Mouse (Mus musculus) layer of hippocampus, postnatal 36 days (tissue): ENCODE results near the gene Ntn3. TPM values are rescaled to one million over a fixed set of nuclear protein-coding genes. Genes with fewer than 3 reads are reported as not detected.

ENCODE experiments used
- DNase-seq, 2 experiments: peaks; one replicate each; pipeline ENCODE4 v3.0.0; 2022
- total RNA-seq, 2 experiments: library from RNA; stranded (reverse); gene quantifications; 2 replicates each; pipeline ENCODE4 v1.2.3; 2021

Gene Ntn3
- total RNA-seq = 1 to 10 TPM; 8.0 to 9.9 TPM

DNA sequence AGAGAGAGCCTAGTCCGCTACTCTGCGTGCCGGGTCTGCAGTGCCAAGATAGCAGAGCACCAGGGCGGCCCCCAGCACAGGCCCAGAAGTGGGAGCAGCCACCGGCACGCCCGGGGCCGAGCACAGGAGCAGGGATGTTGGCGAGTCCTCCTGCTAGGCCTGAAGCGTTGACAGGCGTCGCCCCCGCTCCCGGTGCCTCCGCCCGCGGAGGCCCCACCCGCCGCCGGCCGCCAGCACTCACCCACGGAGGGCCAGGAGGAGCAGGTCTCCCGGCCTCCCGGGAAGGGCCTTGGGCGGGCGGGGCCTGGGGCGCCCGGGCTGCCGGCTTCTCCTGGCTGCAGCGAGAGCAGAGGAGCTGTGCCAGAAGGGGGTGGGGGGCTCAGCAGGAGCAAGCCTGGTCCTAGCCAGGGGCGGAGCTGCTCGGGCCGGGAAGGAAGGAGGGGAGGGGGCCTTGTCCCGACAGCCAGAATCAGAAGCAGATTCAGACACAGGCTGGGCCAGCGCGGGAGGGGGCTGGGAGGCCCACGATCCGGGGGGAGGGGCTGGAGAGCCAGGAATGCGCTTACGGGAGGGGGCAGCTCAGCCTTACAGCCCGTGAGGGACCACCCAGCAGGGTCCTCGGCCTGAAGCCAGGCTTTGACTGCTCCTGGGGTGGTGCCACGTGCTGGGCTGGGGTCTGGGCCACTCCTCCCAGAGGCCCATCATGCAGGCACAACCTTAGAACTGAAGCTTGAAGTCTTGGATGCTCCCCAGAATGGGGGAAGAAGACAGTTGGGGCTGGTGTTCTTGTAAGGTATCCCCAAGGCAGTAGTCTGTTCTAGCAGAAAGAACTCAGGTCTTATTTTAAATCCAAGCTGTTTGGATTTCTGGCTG lies at the start of gene Ntn3:
Gene Ntn3 (minus strand): TSS at position 489 of the 873 bp plus-strand sequence.
- DNase-seq = peak in 1 of 2 experiments; percentile 49

DNA sequence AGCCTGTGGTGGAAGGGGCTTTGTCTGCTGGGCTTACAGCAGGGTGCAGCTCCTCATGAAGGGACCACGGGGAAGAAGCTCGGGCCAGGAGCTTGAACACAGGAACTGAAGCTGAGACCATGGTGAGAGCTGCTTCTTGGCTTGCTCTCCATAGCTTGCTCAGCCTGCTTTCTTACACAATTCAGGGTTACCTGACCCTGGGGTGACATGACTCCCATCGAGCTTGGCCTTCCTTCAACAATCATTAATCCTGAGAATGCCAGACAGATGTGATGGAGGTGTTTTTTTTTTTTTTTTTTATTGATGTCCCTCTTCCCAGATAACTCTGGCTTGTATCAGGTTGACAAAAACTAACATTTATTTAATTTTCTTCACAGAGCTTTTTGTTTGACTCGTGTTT lies 49.6 kb upstream of the Ntn3 start:
- DNase-seq = no peak

DNA sequence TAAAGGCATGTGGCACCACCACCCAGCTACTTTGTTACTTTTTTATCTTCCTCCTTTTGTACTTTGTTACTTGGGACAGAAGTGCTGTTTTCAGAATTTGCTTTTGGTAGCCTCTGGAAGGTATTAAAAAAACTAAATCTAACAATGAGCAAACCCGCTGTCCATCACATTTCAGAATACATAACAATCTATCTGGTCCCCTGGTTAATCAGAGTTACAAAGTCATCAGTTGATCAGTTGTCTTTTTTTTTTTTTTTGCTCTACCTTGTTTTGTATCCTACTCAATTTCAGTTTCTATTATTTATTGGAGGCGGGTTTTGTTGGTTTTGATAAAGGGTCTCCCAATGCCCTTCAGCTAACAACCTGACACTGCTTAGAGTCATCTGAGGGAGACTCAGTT lies 43.0 kb upstream of the Ntn3 start:
- DNase-seq = no peak

DNA sequence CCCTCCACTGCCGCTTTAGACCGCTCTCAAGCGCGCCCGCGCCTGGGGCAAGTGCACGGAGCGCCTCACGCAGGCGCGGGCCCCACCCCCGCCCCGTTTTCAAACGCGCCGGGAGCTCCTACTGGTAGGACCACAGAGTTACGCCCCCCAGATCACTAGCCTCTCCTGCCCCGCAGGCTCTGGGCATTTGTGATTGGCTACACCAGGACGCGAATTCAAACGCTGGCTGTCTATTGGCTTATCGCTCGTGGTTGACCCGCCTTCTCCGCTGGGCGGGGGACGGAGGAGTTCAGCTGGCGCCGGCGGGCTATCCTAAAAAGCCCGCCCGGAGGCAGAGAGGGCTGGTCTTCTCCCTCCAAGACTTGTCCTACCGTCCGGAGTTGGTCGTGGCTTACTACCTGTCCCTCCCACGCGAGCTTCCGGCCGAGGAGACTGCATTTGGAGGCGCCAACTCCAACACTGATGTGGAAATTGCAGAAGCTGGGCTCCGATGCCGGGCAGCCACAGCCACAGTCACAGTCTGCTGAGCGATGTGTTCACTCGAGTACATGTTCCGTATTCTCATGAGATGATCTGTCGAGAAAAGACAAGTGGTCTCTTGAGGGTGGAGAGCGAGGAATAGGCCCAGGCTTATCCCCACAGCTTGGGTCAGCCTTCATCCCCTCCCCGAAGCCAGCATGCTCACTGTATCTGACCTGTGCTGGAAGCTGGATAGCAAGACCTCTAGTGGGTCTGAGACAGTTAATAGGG lies 42.2 kb upstream of the Ntn3 start, which contains the start of gene Ccnf:
Gene Ccnf (minus strand): TSS at position 165 of the 750 bp plus-strand sequence.
- peak; percentile 96 for DNase-seq

DNA sequence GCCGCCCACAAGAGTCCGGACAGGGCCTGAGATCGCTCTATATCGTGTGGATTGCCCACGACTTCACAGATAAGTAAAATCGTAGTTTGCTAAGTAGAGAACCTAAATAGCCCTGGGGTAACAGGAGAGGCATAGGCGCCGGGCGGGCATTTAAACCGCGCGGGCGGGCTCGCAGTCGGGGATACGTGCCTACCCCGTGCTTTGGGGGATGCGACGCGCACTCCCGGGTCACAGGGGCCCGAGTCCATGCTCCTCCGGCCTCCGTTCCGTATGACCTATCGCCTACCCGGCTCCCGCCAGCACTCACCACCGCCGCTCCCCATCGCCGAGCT lies 41.6 kb upstream of the Ntn3 start:
- DNase-seq = no peak

DNA sequence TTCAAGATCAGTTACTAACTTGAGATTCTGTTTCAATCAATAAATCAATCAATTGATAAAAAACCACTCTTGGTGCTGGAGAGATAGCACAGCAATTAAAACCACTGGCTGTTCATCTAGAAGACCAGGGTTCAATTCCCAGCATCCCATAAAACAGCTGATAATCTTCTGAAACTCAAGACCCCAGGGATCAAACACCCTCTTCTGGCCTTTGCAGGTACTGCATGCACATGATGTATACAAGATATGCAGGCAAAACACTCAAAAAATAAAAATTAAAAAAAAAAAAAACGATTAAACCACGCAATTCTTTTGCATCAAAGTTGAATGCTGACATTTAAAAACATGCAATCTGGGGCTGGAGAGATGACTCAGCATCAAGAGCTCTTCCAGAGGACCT lies 39.3 kb upstream of the Ntn3 start:
- DNase-seq = no peak

DNA sequence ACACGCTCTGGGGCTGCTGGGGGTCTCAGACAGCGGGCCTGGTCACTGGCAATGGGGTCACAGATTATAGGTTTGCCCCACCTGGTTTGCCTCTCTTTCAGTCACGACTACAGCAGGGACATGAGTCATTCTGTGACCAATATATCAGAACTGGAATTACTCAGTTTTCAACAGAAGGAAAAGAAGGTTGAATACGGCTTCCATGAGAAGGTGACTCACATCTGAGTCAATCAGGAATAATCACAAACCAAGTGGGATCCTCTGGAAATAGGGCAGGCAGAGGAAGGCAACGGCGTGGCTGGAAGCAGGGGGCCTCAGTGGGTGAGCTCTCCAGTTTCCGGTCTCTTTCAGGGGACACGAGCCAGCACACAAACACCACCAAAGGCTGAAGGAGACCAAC lies 34.7 kb upstream of the Ntn3 start:
- no peak for DNase-seq

DNA sequence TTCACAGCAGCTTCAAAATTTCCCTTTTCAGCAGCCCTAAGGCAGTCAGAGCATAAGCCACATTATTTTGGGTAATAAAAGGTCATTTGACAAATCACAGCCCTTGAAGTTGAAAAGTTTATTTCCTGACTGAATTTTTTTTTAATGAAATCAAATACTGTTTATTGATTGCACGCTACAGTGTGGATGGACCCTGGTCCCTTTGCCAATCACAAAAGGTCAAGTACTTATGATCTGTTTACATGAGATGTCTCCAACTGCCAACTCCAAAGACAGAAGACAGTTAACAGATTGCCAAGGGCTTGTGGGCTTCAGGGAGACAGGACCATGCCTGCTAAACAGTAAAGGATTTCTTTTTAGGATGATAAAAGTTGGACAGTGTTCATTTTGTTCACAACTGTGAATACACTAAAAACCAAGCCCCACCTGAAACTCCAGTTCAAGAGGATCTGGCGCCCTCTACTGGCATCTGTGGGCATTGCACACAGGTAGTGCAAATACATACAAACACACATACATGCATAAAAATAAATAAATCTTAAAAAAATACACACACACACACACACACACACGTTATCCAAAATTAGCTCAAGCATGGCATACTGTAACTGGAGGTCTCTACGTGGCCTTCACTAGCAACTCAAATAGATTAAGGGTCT lies 34.1 kb upstream of the Ntn3 start:
- DNase-seq = no peak

DNA sequence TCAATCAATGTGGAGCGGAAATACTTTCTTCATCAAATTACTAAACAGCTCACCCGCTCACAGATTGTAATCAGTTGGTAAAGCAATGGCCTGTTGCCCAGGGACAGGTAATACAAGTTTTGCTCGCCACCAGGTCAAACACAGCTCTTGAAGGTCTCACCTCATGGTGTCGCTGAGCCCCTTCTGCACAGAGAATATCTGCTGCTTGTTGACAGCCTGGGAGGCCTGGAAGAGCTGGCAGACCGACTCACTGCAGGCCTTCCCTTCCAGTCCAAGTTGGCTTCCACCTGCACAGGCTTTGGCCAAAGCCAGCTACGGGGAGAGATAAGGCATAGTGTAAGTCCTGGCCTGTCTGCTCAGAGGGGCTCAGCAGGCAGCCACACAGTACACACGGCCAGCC lies 27.6 kb upstream of the Ntn3 start:
- no peak for DNase-seq

DNA sequence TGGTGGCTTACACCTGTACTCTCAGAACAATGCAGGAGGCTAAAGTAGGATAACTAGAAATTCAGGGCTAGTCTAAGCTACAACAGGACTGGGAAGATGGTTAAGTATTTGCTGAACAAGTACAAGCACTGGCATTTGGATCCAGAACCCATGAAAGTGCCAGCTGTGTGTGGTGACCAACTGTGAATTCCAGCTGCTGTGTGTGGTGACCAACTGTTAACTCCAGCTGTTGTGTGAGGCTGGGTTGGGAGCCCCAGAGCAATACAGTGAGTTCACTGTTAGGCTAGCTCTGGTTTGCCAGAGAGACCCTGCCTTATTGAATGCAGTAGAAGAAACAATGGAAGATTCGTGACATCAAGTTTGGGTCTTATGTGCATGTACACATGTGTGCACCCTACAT lies 27.1 kb upstream of the Ntn3 start:
- DNase-seq = no peak

DNA sequence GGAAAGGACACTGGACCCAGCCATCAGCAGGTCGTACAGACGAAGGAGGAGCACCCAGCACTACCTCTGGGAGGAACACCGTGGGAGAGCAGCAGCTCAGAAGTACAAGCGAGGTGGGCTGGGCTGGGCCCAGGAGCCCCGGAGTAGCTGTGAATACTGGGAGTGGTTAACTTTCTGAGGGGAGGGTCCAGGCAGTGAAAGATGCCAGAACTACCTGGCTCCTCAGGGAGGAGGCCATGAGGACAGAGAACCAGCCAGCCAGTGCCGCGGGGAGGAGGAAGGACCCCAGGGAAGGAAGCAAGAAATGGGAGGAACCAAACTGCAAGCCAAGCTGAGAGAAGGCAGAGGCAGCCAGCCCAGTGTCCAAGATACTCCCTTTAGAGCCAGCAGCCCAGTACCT lies 18.6 kb upstream of the Ntn3 start:
- no peak for DNase-seq

DNA sequence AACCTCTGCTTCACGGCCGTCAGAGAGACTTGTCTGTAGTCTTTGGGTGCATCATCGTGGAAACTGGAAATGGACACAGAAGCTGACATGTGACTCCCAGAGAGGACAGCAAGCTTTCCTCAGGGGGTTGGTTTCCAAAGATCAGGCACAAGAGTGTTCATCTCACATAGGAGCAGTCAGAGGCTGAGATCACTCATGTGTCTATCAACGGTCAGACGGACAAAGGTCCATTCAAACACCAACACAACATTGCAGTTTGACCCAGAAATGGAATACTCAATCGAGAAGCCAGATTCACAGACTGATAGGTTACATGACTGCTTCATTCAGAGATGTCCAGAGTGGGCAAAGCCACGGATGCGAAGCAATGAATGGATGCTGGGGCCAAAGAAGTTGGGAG lies 17.4 kb upstream of the Ntn3 start:
- DNase-seq = no peak

DNA sequence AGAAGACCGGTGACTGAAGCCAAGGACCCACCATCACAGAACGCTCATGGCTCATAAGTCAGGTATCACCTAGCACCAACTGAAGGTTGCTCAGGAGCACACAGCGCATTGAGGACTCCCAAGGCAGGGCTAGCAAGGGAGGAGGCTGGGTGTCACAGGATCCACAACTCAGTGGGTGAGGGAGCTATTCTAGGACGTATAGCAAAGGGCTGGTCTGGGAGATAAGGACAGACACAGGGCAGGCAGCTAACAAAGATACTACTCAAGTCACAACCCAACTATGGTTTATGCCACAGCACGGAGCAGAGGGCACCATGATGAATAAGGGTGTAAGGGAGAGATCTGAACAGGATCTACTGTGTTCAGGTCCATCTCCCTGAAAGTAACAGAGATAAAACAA lies 16.5 kb upstream of the Ntn3 start:
- no peak for DNase-seq

DNA sequence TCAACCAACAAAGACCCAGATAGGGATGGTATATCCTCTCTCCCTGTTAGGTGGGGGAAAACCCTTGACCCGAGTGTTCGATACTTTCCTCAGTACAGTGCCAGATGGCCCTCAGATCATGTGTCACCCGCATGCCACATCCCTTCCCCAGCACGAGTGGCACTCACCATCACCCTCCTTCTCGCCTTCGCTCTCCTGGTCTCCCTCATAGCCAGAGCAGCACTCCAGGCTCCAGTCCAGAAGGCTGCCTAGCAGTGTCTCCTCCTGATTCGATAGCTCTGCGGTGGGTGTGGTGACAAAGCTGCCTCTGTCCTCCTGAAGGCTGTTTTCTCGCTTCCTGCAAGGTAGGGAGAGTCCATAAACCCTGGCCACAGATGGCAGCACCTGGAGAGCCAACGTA lies 15.4 kb upstream of the Ntn3 start:
- no peak for DNase-seq

DNA sequence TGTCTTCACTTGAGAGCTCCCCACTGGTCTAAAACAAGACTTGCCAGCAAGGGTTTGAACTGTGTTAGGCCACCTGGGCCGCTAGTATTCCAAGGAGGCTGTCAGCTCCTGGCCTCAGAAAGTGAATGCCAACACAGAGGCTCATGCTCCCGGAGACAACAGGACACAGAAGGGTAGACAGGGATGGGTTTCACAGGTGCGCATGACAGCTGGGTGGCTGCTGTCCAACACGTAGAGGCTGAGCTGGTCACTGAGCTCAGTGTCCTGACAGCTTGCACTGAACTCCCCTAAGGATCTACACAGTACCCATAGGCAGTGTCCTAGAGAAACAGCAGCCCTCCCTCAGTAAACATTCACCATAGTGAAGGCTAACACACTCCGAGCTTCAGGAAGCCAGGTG lies 14.2 kb upstream of the Ntn3 start:
- DNase-seq = no peak

DNA sequence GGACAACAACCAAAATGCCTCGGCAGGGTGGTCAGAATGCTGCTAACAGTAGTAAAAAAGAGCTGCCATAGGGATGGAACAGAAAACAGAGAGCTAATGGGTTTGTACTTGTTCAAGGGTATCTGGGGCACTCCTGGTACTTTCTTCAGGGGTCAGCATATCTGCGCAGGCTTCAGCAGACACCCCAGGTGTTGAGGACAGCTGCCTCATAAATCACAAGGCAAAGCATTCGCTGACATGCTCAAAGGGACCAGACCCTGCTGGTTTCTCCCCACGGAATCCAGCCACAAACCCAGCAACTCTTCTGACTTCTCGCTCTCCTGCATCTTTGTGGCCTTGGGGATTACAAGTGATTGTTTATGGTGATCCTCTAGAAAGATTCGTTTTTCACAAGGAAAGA lies 13.3 kb upstream of the Ntn3 start:
- no peak for DNase-seq

DNA sequence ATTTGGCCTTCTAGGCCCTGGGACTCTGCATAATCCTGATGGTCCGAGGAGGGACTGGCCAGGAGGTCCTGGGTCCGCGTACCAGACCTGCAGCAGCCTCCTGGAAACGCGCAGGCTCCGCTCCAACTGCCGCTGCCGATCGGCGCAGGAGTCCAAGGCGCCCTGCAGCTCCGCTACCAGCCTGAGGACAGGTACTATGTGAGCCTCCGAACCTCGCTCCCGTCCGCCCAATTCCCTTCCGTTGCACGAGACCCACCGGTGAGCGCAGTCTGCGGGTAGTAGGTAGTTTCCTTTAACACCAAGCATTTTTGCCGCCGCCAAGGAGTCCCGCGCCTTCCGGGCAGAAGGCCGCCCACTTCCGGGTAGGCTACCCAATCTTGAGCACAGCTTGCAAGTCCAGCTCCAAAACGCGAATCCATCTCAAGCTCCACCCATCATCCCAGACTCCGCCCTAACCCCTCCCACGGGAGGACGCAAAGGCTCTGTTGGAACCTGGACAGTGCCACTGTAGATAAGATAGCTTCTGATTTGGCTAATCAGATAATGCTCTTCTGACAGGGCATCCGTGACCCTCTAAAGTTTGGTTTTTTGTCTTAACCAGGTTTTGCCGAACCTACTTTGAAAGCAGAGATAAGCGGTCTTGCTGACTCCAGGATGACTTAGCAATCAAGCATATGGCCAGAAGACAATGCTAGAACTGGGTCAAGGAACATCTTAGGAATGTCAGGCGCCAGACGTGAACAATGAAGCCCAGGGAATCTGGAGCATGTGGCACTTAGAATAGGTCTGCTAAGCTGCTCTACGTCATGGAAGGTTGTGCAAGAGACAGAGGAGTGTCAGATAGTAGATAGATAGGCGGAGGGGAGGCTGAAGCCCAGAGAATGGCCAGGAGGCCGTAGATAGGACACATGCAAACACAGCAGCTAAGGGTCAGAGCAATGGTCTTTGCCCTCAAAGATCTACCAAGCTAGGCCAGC lies 11.4 kb upstream of the Ntn3 start, which contains the start of gene Tedc2:
Gene Tedc2 (minus strand): TSS at position 417 of the 977 bp plus-strand sequence.
- DNase-seq = peak; percentile 91

DNA sequence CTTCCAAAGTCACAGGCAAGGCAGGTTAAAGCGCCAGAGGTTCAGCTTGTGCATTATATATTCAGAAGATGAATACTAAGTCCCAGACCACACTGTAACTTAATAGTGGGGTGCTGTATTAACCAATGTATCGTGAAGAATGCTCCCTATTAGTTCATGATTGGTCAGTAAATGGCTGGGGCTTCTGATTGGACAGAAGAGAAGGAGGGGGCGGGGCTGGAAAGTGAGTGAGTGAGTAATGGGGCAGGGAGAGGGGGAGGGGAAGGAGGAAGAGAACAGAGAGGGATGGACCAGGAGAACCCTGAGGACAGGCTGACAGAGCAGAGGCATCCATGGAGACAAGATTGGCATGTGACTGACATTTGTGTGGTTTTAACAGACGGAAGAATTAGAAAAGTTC lies 7.5 kb upstream of the Ntn3 start:
- DNase-seq = no peak

DNA sequence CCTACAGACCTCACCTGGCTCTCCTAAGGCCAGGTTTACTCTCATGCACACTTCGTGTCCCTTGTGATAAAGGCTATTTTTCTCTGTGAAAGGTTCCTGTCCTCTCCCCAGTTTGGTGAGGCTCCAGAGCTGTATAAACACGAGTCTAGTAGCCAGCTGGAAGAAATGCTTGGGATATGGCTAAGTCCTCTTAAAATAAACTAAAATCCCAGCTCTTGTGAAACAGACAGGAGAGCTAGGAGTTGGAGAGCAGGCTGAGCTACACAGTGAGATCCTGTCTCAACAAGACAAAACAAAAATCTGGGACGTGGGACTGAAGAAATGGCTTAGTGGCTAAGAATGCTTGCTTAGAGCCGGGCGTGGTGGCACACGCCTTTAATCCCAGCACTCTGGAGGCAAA lies 3.9 kb upstream of the Ntn3 start:
- DNase-seq = no peak

DNA sequence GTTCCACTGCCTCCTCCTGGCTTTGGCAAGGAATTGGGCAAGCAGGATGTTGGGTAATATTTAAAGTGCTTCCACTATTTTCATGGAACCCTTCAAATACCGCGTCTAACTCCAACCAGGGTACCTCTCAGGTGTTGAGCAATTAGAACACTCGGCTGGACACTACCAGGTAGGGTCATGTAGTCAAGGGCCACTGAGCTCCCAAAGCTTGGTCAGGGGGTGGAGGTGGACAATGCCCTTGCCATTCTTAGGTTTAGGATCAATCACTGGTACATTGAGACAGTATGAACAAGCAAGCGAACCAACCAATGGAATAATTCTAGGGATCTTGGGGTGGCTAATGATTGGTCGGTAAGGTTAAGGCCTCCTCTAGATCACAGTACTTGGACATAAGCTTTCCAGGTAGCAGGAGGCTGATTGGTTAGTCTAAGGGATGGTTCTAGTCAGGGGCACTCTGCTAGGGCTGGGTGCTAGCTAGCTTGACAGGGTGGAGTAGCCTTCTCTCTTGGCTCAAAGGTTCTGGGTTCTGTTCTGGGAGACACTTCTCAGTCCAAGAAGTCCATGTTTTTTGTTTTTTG lies 3.2 kb upstream of the Ntn3 start:
- DNase-seq = no peak

DNA sequence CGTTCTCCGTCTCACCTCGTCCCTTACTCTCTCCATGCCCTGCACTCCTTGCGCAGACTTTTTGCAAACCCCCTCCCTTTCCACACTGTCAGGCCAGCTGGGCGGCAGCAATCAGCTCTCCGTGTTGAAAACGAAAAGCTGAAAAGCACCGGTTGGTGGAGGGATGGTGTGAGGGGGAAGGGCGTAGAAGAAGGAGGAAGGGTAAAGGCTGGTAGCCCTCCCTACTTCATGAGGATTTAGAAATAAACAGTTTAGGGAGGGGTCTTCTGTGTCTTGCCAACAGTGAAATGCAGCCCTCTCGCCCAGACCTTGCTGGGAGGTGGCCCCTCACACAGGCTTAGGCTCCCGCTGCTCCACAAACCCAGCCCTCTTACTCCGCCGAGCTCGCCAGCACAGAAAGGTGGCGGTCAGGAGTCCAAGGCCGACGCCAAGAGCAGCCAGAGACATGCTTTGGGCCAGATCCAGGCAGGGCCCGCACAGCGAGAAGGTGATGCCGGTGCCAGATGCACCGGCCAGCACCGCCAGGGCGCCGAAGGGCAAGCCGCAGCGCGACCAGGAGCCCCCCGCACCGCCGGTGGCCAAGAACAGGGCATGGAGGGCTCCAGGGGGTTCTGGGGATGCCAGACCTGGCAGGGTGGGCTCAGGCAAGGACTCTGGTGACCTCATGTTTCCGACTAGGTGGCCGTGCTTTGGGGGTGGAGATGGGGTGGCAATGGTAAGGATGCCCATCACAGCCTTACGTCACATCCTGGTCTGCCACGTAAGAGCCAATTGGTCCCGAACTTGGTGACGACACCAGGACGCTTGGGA lies 2.5 kb upstream of the Ntn3 start:
- DNase-seq = peak; percentile 86
